Mouse (Mus musculus) myocyte (in vitro differentiated cells): ENCODE data around the gene Akr1cl. TPM values are rescaled to one million over a fixed set of nuclear protein-coding genes. Genes with fewer than 3 reads are reported as not detected.
"Not testable (repeated sequence)": the region's sequence is repeated elsewhere in the genome, so short reads cannot be mapped to it uniquely, and the experiment has no call there.

Source experiments
- H3K27me3 ChIP-seq: one replicate; pipeline ENCODE4 v1.6.1; 2011; ENCODE audit not compliant: control insufficient read depth, insufficient read depth, insufficient read length
- H3K36me3 ChIP-seq: one replicate; pipeline ENCODE4 v1.6.1; 2011; ENCODE audit not compliant: control insufficient read depth, insufficient read depth
- H3K4me2 ChIP-seq: one replicate; pipeline ENCODE4 v1.6.1; 2011; ENCODE audit warnings: low read depth, control low read depth
- H3K4me3 ChIP-seq: one replicate; pipeline ENCODE4 v1.5.1; 2011; ENCODE audit warnings: mild to moderate bottlenecking, control low read depth, moderate library complexity
- H3K79me2 ChIP-seq: one replicate; pipeline ENCODE4 v1.6.1; 2011; ENCODE audit not compliant: control insufficient read depth, insufficient read depth
- H3ac ChIP-seq: one replicate; pipeline ENCODE4 v1.6.1; 2011; ENCODE audit not compliant: control insufficient read depth, insufficient read length
- CEBPB ChIP-seq: IDR thresholded peaks from 2 replicates; pipeline ENCODE4 v1.6.1; 2011; ENCODE audit warnings: mild to moderate bottlenecking, moderate library complexity; ENCODE audit not compliant: poor library complexity, insufficient read depth, severe bottlenecking
- E2F4 ChIP-seq: IDR thresholded peaks from one replicate; pipeline ENCODE4 v1.6.1; 2011; ENCODE audit warnings: mild to moderate bottlenecking, control low read depth, moderate library complexity; ENCODE audit not compliant: insufficient read depth
- MAX ChIP-seq: IDR thresholded peaks from one replicate; pipeline ENCODE4 v1.6.1; 2011; ENCODE audit warnings: low read depth, mild to moderate bottlenecking, control low read depth
- MYOD1 ChIP-seq, 3 experiments: IDR thresholded peaks; one replicate each; pipeline ENCODE4 v1.6.1; 2011; ENCODE audit warnings: control low read depth in 2 of 3, low read depth in 2 of 3, mild to moderate bottlenecking in 2 of 3, moderate library complexity in 1 of 3; ENCODE audit not compliant: insufficient read length in 2 of 3, control insufficient read depth in 1 of 3
- MYOG ChIP-seq, 3 experiments: IDR thresholded peaks; one replicate each; pipeline ENCODE4 v1.6.1; 2011; ENCODE audit warnings: control low read depth in 2 of 3, low read depth in 2 of 3, mild to moderate bottlenecking in 2 of 3; ENCODE audit not compliant: insufficient read length in 2 of 3, control insufficient read depth in 1 of 3, insufficient read depth in 1 of 3
- POLR2A ChIP-seq: IDR thresholded peaks from one replicate; pipeline ENCODE4 v1.6.1; 2011; ENCODE audit warnings: low read depth, mild to moderate bottlenecking, control low read depth, moderate library complexity; ENCODE audit not compliant: insufficient read length
- POLR2AphosphoS2 ChIP-seq: IDR thresholded peaks from one replicate; pipeline ENCODE4 v1.6.1; 2011; ENCODE audit warnings: low read depth, control low read depth; ENCODE audit not compliant: insufficient read length
- REST ChIP-seq: IDR thresholded peaks from one replicate; pipeline ENCODE4 v1.6.1; 2011; ENCODE audit warnings: mild to moderate bottlenecking, control low read depth, moderate library complexity; ENCODE audit not compliant: insufficient read depth, insufficient read length
- SRF ChIP-seq: IDR thresholded peaks from one replicate; pipeline ENCODE4 v1.6.1; 2011; ENCODE audit warnings: low read depth; ENCODE audit not compliant: control insufficient read depth, insufficient read length
- TCF12 ChIP-seq: IDR thresholded peaks from one replicate; pipeline ENCODE4 v1.6.1; 2011; ENCODE audit warnings: mild to moderate bottlenecking, control low read depth; ENCODE audit not compliant: poor library complexity, insufficient read depth, severe bottlenecking
- TCF3 ChIP-seq: IDR thresholded peaks from one replicate; pipeline ENCODE4 v1.6.1; 2011; ENCODE audit warnings: low read depth, control low read depth; ENCODE audit not compliant: insufficient read length
- USF1 ChIP-seq: IDR thresholded peaks from one replicate; pipeline ENCODE4 v1.6.1; 2011; ENCODE audit warnings: low read depth, mild to moderate bottlenecking, control low read depth, moderate library complexity
- polyA plus RNA-seq: library from polyadenylated mRNA; unstranded; fragments of >200 nt; fragmentation: generic; extraction: Trizol; gene quantifications from one replicate; pipeline ENCODE4 v1.2.1, GENCODE M21; 2012; ENCODE audit warnings: missing spikeins

Akr1cl gene
- polyA plus RNA-seq, 1 experiment: not detected

DNA sequence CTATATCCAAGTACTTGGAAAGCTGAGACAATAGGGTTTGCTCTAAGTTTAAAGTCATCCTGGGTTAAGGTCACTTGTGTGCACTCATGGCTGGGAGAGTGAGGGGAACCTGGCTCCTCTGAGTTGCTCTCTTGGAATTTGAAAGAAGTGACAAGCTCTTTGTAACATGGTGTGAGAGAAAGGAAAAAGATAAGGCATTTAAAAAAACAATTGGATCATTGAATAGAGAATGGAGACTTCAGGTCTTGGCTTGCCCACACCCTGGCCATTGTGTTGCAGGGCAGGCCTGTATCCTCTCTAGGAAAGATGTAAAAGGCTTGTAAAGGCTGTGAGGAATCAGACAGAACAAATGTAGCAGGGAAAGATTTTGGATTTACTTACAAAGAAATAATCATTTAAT lies 35.3 kb upstream of the Akr1cl start:
- TF ChIP-seq SRF (no peak), USF1 (no peak), MYOG (IDR thresholded peaks at IDR 0.05; ENCODE audit: control insufficient read depth in 1 of 3, insufficient read depth in 1 of 3, insufficient read length in 2 of 3, low read depth in 2 of 3) (no peak), TCF3 (no peak), MAX (no peak), TCF12 (no peak), POLR2A (no peak), POLR2AphosphoS2 (no peak), E2F4 (no peak), REST (no peak), CEBPB (no peak)
- Histone ChIP-seq H3K36me3 (no peaks in the 10 kb centered on the region), H3K27me3 (no peaks in the 10 kb centered on the region), H3ac (no peak overlapping the region), H3K4me3 (no peak overlapping the region), H3K79me2 (no peaks in the 10 kb centered on the region), H3K4me2 (no peak overlapping the region)

DNA sequence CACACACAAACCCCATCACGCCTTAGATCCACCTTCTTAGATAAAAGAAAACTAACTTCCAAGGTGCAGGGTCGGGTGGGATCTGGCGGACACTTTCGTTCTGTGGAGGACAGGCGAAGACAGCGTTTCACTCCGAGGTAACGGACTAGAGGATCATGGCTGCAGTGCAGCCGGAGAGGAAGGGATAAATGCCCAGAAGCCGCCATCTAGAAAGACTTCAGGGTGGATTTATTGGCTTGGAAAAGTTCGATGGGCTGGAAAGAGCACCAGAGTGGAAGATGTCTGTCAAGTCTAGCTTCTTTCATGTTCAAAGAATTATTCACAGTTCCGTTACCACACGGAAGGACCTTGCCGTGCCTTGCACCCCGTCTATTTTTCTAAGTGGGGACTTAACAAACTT lies 31.6 kb upstream of the Akr1cl start:
- no peak for TF ChIP-seq CEBPB
- TF ChIP-seq TCF12: no peak
- TF ChIP-seq E2F4: no peak
- Histone ChIP-seq H3K27me3 (no peaks in the 10 kb centered on the region), H3K79me2 (no peaks in the 10 kb centered on the region), H3K4me2 (no peak overlapping the region), H3K4me3 (no peak overlapping the region), H3ac (no peak overlapping the region), H3K36me3 (no peaks in the 10 kb centered on the region)

DNA sequence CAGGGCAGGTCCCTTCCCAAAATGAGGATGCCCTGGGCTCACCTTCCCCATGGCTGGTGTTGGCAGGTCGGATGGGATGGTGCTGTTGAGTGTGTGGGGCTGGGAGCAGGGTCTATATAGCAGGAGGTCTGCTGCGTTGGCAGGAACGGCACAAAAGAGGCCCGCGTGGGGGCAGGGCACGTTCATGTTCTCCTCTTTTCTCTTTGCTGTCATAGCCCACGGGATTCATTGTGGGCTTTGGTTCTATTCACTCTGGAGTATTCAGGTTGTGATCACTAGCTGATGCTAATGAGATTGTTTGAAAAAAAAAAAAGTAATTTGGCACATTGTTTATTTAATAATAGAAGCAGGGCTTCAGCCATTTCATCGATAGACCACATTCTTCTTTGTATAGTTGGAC lies 30.8 kb upstream of the Akr1cl start, which contains the start of gene Crygd:
Crygd (minus strand) TSS at position 101 of the 400 bp plus-strand sequence.
- Histone ChIP-seq H3ac (no peak within 1 kb of the TSS), H3K4me3 (no peak within 1 kb of the TSS), H3K36me3 (no peaks in the 10 kb centered on the region), H3K79me2 (no peaks in the 10 kb centered on the region), H3K4me2 (no peak within 1 kb of the TSS), H3K27me3 (no peaks in the 10 kb centered on the region)
- no peak for TF ChIP-seq TCF3
- no peak for TF ChIP-seq SRF
- TF ChIP-seq POLR2AphosphoS2: no peak

DNA sequence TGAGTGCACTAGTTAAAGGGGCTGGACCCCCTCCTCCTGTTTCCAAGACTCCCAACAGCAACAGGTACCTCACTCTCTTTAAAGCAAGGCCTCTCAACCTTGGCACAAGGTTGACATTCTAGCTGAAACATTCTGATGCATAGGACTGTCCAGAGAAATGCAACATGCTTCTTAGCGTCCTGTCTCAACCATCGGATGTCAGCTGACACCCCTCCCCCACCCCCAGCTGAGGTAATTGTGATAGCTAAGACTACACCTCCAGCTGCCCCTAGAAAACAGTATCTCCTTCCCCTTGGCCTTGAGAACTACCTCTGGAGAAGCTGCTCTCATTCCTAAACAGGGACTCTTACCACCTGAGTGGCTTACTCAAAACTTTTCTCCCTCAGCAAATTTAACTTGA lies 19.6 kb upstream of the Akr1cl start:
- Histone ChIP-seq H3ac (no peak overlapping the region), H3K4me2 (no peak overlapping the region), H3K79me2 (no peaks in the 10 kb centered on the region), H3K27me3 (no peaks in the 10 kb centered on the region), H3K36me3 (no peaks in the 10 kb centered on the region), H3K4me3 (no peak overlapping the region)
- no peak for TF ChIP-seq TCF12
- no peak for TF ChIP-seq POLR2AphosphoS2
- TF ChIP-seq CEBPB: no peak
- no peak for TF ChIP-seq MYOD1 (IDR thresholded peaks at IDR 0.05; ENCODE audit: control insufficient read depth in 1 of 3, insufficient read length in 2 of 3, low read depth in 2 of 3)
- no peak for TF ChIP-seq MAX
- no peak for TF ChIP-seq SRF
- TF ChIP-seq E2F4: no peak

DNA sequence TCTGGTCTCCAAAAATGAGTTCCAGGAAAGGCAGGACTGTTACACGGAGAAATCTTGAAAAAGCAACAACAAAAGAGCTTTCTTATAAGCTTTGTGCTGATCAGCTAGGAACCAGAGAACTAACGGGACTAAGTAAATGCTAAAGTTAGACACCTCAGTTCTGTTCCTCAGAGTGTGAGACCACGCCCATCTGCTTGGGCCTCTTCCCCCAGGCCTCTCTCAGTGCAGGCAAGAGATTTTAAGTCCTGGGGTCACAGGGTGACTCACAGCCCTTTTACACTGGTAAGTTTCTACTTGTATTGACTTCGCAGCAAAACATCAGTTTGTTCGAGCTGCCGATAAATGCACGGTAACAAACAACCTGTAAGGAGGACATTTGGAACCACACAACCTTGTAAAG lies 19.1 kb upstream of the Akr1cl start:
- TF ChIP-seq POLR2A (no peak), POLR2AphosphoS2 (no peak), TCF12 (no peak), CEBPB (no peak), TCF3 (no peak), E2F4 (no peak), MYOD1 (IDR thresholded peaks at IDR 0.05; ENCODE audit: control insufficient read depth in 1 of 3, insufficient read length in 2 of 3, low read depth in 2 of 3) (no peak), MYOG (IDR thresholded peaks at IDR 0.05; ENCODE audit: control insufficient read depth in 1 of 3, insufficient read depth in 1 of 3, insufficient read length in 2 of 3, low read depth in 2 of 3) (no peak), USF1 (no peak)
- Histone ChIP-seq H3K4me3 (no peak overlapping the region), H3ac (no peak overlapping the region), H3K79me2 (no peaks in the 10 kb centered on the region), H3K4me2 (no peak overlapping the region), H3K36me3 (no peaks in the 10 kb centered on the region), H3K27me3 (no peaks in the 10 kb centered on the region)

DNA sequence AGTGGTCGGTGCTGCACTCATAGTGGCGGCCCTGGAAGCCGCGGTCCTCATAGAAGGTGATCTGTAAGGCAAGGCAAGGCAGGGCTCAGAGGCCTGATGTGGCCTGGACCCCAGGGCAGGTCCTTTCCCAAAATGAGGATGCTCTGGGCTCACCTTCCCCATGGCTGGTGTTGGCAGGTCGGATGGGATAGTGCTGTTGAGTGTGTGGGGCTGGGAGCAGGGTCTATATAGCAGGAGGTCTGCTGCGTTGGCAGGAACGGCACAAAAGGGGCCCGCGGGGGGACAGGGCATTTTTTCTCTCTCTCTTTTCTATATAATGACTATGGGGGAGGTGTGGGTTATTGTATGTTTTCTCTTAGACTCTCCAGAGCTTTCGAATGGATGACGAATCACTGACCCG lies 18.4 kb upstream of the Akr1cl start, which contains the start of gene Cryge:
Cryge (minus strand) TSS at position 198 of the 400 bp plus-strand sequence.
- not testable (repeated sequence) for H3K79me2 ChIP-seq, H3K4me2 ChIP-seq, H3ac ChIP-seq, H3K36me3 ChIP-seq, H3K27me3 ChIP-seq, H3K4me3 ChIP-seq
